In genomic region chr3:107276626-107277025, GRCm38 (mm10) we compare ENCODE assay signal across 47 mouse cellular contexts. TPM values are rescaled to one million over a fixed set of nuclear protein-coding genes. Genes with fewer than 3 reads are reported as not detected.
"Had no signal": no experiment of that assay in that cellular context is flagged by ENCODE, and none has a peak within 500 bp of the region (broad histone marks: within the 10 kb centered on the region; RNA-seq: fewer than 3 reads in every experiment).

No protein-coding gene starts in this region.

- H3K36me3 ChIP-seq: limb, embryonic 10.5 days; limb, embryonic 12.5 days; limb, embryonic 15.5 days; lung, embryonic 15.5 days; midbrain, embryonic 12.5 days; midbrain, embryonic 15.5 days; neural tube, embryonic 12.5 days had no signal

- H3K9ac ChIP-seq: limb, embryonic 12.5 days; limb, embryonic 13.5 days; limb, embryonic 15.5 days; liver, embryonic 12.5 days; liver, embryonic 13.5 days; liver, embryonic 14.5 days; liver, embryonic 15.5 days; liver, postnatal 0 days; lung, embryonic 14.5 days; lung, embryonic 15.5 days; midbrain, embryonic 12.5 days; midbrain, embryonic 15.5 days; neural tube, embryonic 12.5 days had no signal

- H3K9me3 ChIP-seq: limb, embryonic 10.5 days; limb, embryonic 12.5 days; limb, embryonic 13.5 days; limb, embryonic 15.5 days; liver, embryonic 12.5 days; liver, embryonic 13.5 days; liver, embryonic 15.5 days; lung, embryonic 15.5 days; megakaryocyte, embryonic 14.5 days; midbrain, embryonic 10.5 days; midbrain, embryonic 12.5 days; midbrain, embryonic 15.5 days; neural tube, embryonic 12.5 days had no signal

- H3K27me3 ChIP-seq: limb, embryonic 15.5 days; liver, embryonic 15.5 days; lung, embryonic 15.5 days; midbrain, embryonic 12.5 days; midbrain, embryonic 15.5 days; neural tube, embryonic 12.5 days had no signal

- H3K4me3 ChIP-seq: left cerebral cortex, adult 2 months; limb, embryonic 10.5 days; limb, embryonic 12.5 days; limb, embryonic 13.5 days; limb, embryonic 15.5 days; liver, embryonic 12.5 days; liver, embryonic 13.5 days; liver, embryonic 15.5 days; lung, embryonic 15.5 days; megakaryocyte, embryonic 14.5 days; midbrain, embryonic 10.5 days; midbrain, embryonic 12.5 days; midbrain, embryonic 15.5 days; myocyte; neural tube, embryonic 12.5 days had no signal

- DNase-seq: left cerebral cortex, postnatal 4 days; liver; liver, embryonic 13.5 days; liver, postnatal 0 days; lung, adult 18-20 months; lung, adult 2 months; lung, postnatal 10 days; lung, postnatal 14 days; lung, postnatal 36 days; lung, postnatal 4 days; midbrain, embryonic 14.5 days had no signal

- ATAC-seq: liver, embryonic 12.5 days; liver, postnatal 0 days; lung, postnatal 0 days; midbrain, embryonic 15.5 days; midbrain, embryonic 16.5 days had no signal

- H3K27ac ChIP-seq: left cerebral cortex, adult 2 months; limb, embryonic 10.5 days; limb, embryonic 12.5 days; limb, embryonic 13.5 days; limb, embryonic 15.5 days; liver, embryonic 12.5 days; liver, embryonic 13.5 days; liver, embryonic 14.5 days; liver, embryonic 15.5 days; lung, embryonic 15.5 days; macrophage; midbrain, embryonic 10.5 days; midbrain, embryonic 12.5 days; midbrain, embryonic 15.5 days; neural tube, embryonic 12.5 days had no signal

- H3K4me2 ChIP-seq: limb, embryonic 12.5 days; limb, embryonic 13.5 days; limb, embryonic 15.5 days; liver, embryonic 11.5 days; liver, embryonic 12.5 days; liver, embryonic 13.5 days; liver, embryonic 15.5 days; lung, embryonic 14.5 days; lung, embryonic 15.5 days; midbrain, embryonic 12.5 days; midbrain, embryonic 15.5 days; neural tube, embryonic 12.5 days had no signal

RNA-seq across cellular contexts. Expression of gene Slc16a4, which starts 14.4 kb away (rescaled TPM):
- total RNA-seq: liver, adult 2 months; megakaryocyte-erythroid progenitor cell, adult 5-6 weeks had no signal
- polyA plus RNA-seq: liver, adult 2 months; macrophage had no signal

RNA-seq across cellular contexts. Expression of gene Prok1, which starts 37.1 kb away (rescaled TPM):
- total RNA-seq: left cerebral cortex, adult 2 months; left cerebral cortex, postnatal 10 days; left cerebral cortex, postnatal 14 days; left cerebral cortex, postnatal 36 days; left cerebral cortex, postnatal 4 days; megakaryocyte progenitor cell, adult 5-6 weeks; megakaryocyte, adult 5-6 weeks; megakaryocyte-erythroid progenitor cell, adult 5-6 weeks; monocyte, adult 5-6 weeks had no signal
- polyA plus RNA-seq: limb, embryonic 10.5 days; limb, embryonic 11.5 days; liver, embryonic 11.5 days; liver, embryonic 12.5 days; liver, embryonic 13.5 days; lung, adult 2 months; lung, embryonic 15.5 days; lung, embryonic 16.5 days; lung, postnatal 0 days; macrophage; midbrain, embryonic 10.5 days; midbrain, embryonic 12.5 days; neural tube, embryonic 11.5 days; neural tube, embryonic 12.5 days had no signal

RNA-seq across cellular contexts. Expression of gene A630076J17Rik, which starts 46.2 kb away (rescaled TPM):
- total RNA-seq: left cerebral cortex, adult 2 months; left cerebral cortex, adult 8-10 months; left cerebral cortex, postnatal 10 days; left cerebral cortex, postnatal 14 days; left cerebral cortex, postnatal 25 days; left cerebral cortex, postnatal 36 days; left cerebral cortex, postnatal 4 days; liver, adult 2 months; megakaryocyte progenitor cell, adult 5-6 weeks; megakaryocyte, adult 5-6 weeks; megakaryocyte-erythroid progenitor cell, adult 5-6 weeks; midbrain, postnatal 0 days; monocyte, adult 5-6 weeks had no signal
- polyA plus RNA-seq: limb, embryonic 10.5 days; limb, embryonic 11.5 days; limb, embryonic 12.5 days; limb, embryonic 13.5 days; limb, embryonic 14.5 days; limb, embryonic 15.5 days; liver, adult 2 months; liver, embryonic 11.5 days; liver, embryonic 12.5 days; liver, embryonic 13.5 days; liver, embryonic 14.5 days; liver, embryonic 15.5 days; liver, embryonic 16.5 days; lung, adult 2 months; lung, postnatal 0 days; macrophage; midbrain, embryonic 10.5 days; midbrain, embryonic 12.5 days; midbrain, embryonic 14.5 days; midbrain, embryonic 15.5 days; midbrain, embryonic 16.5 days; midbrain, postnatal 0 days; myocyte; neural tube, embryonic 11.5 days; neural tube, embryonic 12.5 days had no signal

RNA-seq across cellular contexts. Expression of gene Cym, which starts 55.1 kb away (rescaled TPM):
- total RNA-seq: left cerebral cortex, adult 2 months; left cerebral cortex, postnatal 14 days; left cerebral cortex, postnatal 25 days; left cerebral cortex, postnatal 36 days; left cerebral cortex, postnatal 4 days; megakaryocyte progenitor cell, adult 5-6 weeks; megakaryocyte-erythroid progenitor cell, adult 5-6 weeks; midbrain, postnatal 0 days; monocyte, adult 5-6 weeks had no signal
- polyA plus RNA-seq: limb, embryonic 10.5 days; limb, embryonic 11.5 days; limb, embryonic 12.5 days; limb, embryonic 13.5 days; liver, adult 2 months; liver, embryonic 12.5 days; macrophage; midbrain, embryonic 10.5 days; midbrain, embryonic 12.5 days; neural tube, embryonic 11.5 days; neural tube, embryonic 12.5 days had no signal
